Mouse (Mus musculus) Patski (cell line): ENCODE measurements around the gene Tmem120b. TPM values are rescaled to one million over a fixed set of nuclear protein-coding genes. Genes with fewer than 3 reads are reported as not detected.

Experiments
- ATAC-seq: fragments of 100-300 bp; one replicate; pipeline ENCODE4 v1.8.0; 2021
- CTCF ChIA-PET: fragments of 350-600 bp; sonication (Branson Sonifier 250); formaldehyde crosslinking; loops from one replicate; lab custom pipeline; 2022; ENCODE audit warnings: inconsistent platforms; lab: Charles Lee
- POLR2A ChIA-PET: fragments of 350-600 bp; sonication (Branson Sonifier 250); formaldehyde crosslinking; loops from one replicate; lab custom pipeline; 2022; ENCODE audit warnings: antibody characterized with exemption, inconsistent platforms; lab: Charles Lee
- DNase-seq: peaks from one replicate; pipeline ENCODE4 v3.0.0-alpha.2; 2011; ENCODE audit warnings: low read depth, low spot score
- H3K27me3 ChIP-seq: fragments of 371-371 bp; one replicate; pipeline ENCODE4 v1.5.1; 2021
- CTCF ChIP-seq: fragments of 100-300 bp; IDR thresholded peaks from one replicate; pipeline ENCODE4 v1.5.1; 2021
- in situ Hi-C: fragments of 300-500 bp; cut with MboI; formaldehyde crosslinking; loops from 3 replicates; pipeline ENCODE4 v1.11.1; 2018; ENCODE audit warnings: low pct_unique_long_range_greater_than_20kb, mixed read lengths
- polyA plus RNA-seq: library from polyadenylated mRNA; unstranded; gene quantifications from one replicate; pipeline ENCODE4 v1.2.3, GENCODE M21; 2021

Tmem120b gene
- polyA plus RNA-seq, 1 experiment from 2014 or later: 8.1 TPM

- in situ Hi-C loops: no loop called here
- DNase-seq (no peak), ATAC-seq (no peak)
- TF ChIP-seq CTCF: no peak
- ChIA-PET CTCF (no interaction called here), POLR2A (no interaction called here)
- H3K27me3 ChIP-seq: no peaks in the 10 kb centered on the region
These were observed 36.9 kb upstream of the Tmem120b start for GRCm38 (mm10) chr5:123031312-123031711.

DNA sequence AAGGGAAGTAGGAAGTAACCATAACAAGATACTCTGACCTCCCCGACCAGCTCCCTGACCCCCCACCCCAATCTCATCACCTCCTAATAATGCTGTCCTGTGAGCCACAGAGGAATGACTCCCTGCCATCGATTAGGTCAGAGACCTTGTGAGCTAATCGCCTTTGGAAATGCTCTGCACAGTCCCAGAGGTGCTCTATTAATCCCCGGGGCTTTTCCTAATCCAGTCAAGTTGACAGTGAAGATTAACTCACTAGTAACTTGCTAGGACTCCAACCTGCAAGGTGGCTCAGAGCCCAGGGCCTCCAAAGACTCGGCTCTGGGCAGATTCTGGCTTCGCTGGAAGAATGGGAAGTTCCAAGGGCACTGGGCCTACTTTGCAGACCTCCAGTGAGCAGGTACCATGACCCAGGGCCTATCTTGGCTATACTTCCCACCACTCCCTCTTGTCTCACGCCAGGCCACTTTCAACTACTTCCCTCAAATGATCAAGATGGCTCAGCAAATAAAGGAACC, 34.5 kb upstream of the Tmem120b start:
- ChIA-PET CTCF (no interaction called here), POLR2A (interaction anchor here (1.2 kb wide), 1 partner anchor 11 kb away, joined by 3 read pairs; no protein-coding TSS in a partner anchor)
- in situ Hi-C loops: no loop called here
- ATAC-seq (no peak), DNase-seq (no peak)
- TF ChIP-seq CTCF: no peak
- no peaks in the 10 kb centered on the region for H3K27me3 ChIP-seq

DNA sequence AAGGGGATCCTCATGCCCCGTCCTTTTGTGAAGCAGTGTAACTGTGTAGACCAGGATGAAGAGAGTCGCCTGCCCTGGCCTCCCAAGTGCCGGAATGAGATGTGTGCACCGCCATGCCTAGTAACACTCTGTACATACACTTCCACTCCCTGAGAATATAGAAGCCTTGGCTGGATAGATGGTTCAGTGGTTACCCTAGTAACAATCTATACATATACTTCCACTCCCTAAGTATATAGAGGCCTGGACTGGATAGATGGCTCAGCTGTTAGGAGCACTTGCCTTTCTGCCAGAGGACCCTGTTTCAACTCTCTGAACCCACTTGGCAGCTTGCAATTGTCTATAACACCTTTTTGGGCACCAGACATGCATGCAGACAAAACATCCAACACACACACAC, 33.1 kb upstream of the Tmem120b start:
- ATAC-seq: no peak
- no peaks in the 10 kb centered on the region for H3K27me3 ChIP-seq
- in situ Hi-C loops: no loop called here
- ChIA-PET POLR2A (no interaction called here), CTCF (interaction anchor here (1.0 kb wide), 1 partner anchor 189 kb away, joined by 3 read pairs; no protein-coding TSS in a partner anchor)
- no peak for TF ChIP-seq CTCF
- DNase-seq: no peak

GRCm38 (mm10) chr5:123035564-123035963, 32.7 kb upstream of the Tmem120b start:
- no peak for ATAC-seq
- no peaks in the 10 kb centered on the region for H3K27me3 ChIP-seq
- in situ Hi-C loops: no loop called here
- CTCF ChIA-PET: interaction anchor here (1.0 kb wide), 2 partner anchors 14 to 190 kb away, joined by 3 read pairs; no protein-coding TSS in a partner anchor
- no peak for DNase-seq
- POLR2A ChIA-PET: interaction anchor here (1.0 kb wide), 1 partner anchor 245 kb away, joined by 7 read pairs; no protein-coding TSS in a partner anchor
- TF ChIP-seq CTCF: no peak

- CTCF ChIA-PET: no interaction called here
- in situ Hi-C loops: no loop called here
- ATAC-seq: no peak
These were observed 30.1 kb upstream of the Tmem120b start for GRCm38 (mm10) chr5:123038115-123038514.

DNA sequence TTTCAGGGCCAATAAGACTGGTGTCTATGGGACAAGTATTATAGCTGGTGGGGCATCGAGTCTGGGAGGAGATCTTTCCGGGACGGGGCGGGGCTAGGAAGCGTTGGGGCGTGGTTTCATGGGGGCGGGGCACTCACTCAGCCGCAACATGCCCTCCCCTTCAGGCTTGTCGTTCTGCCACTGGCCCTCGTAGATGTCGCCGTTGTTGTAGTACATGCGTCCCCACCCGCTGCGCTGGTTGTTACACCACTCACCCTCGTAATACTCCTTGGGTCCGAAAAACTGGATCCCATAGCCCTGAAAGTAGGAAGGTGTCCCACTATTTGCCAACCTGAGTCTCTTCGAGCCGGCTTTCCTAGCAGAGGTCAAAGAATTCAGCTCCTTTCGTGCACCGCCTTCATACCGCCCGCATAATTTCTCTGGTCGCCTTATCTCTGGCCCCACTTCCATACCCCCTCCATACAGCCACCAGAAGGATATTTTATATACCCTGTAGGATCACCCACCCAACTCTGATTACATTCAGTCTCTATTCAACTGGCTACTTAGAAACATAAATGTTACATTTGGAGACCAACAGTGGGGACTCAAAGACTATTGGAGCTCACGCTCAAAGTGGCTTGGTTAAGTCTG, 29.0 kb upstream of the Tmem120b start:
- ATAC-seq (no peak), DNase-seq (no peak)
- no peaks in the 10 kb centered on the region for H3K27me3 ChIP-seq
- TF ChIP-seq CTCF: no peak
- ChIA-PET CTCF (interaction anchor here (1.4 to 1.5 kb wide), 2 partner anchors 11 to 14 kb away, joined by 4 read pairs; no protein-coding TSS in a partner anchor), POLR2A (interaction anchor here (1.8 kb wide), 1 partner anchor 23 kb away, joined by 5 read pairs; no protein-coding TSS in a partner anchor)
- in situ Hi-C loops: no loop called here

More at GRCm38 (mm10) chr5:123038115-123038514, 30.1 kb upstream of the Tmem120b start:
- DNase-seq: no peak
- no peaks in the 10 kb centered on the region for H3K27me3 ChIP-seq
- POLR2A ChIA-PET: no interaction called here
- no peak for TF ChIP-seq CTCF

GRCm38 (mm10) chr5:123040796-123041195, 27.4 kb upstream of the Tmem120b start:
- DNase-seq: no peak
- in situ Hi-C loops: no loop called here
- ATAC-seq: no peak
- ChIA-PET CTCF (interaction anchor here (1.4 kb wide), 1 partner anchor 15 kb away, joined by 4 read pairs; no protein-coding TSS in a partner anchor), POLR2A (no interaction called here)
- no peak for TF ChIP-seq CTCF
- H3K27me3 ChIP-seq: no peaks in the 10 kb centered on the region

- no peak for DNase-seq
- no peak for ATAC-seq
- in situ Hi-C loops: no loop called here
- TF ChIP-seq CTCF: peak; percentile 74
- ChIA-PET CTCF (interaction anchor here (0.8 to 4.7 kb wide), 7 partner anchors 12 to 148 kb away, joined by 3 to 32 read pairs (median 3); no protein-coding TSS in a partner anchor), POLR2A (no interaction called here)
- H3K27me3 ChIP-seq: no peaks in the 10 kb centered on the region
These were observed 24.4 kb upstream of the Tmem120b start for GRCm38 (mm10) chr5:123043856-123044255.

GRCm38 (mm10) chr5:123045561-123046295, 22.5 kb upstream of the Tmem120b start:
- ATAC-seq (peak; percentile 72), DNase-seq (no peak)
- ChIA-PET CTCF (interaction anchor here (1.2 to 4.7 kb wide), 10 partner anchors 10 to 120 kb away, joined by 3 to 32 read pairs (median 4); partner anchors contain the start of gene Orai1), POLR2A (interaction anchor here (0.9 kb wide), 1 partner anchor 13 kb away, joined by 3 read pairs; no protein-coding TSS in a partner anchor)
- TF ChIP-seq CTCF: peak; percentile 86
- no peaks in the 10 kb centered on the region for H3K27me3 ChIP-seq
- in situ Hi-C loops: loop anchor here (5.0 kb wide), 1 partner anchor 78 kb away; no protein-coding TSS in a partner anchor

DNA sequence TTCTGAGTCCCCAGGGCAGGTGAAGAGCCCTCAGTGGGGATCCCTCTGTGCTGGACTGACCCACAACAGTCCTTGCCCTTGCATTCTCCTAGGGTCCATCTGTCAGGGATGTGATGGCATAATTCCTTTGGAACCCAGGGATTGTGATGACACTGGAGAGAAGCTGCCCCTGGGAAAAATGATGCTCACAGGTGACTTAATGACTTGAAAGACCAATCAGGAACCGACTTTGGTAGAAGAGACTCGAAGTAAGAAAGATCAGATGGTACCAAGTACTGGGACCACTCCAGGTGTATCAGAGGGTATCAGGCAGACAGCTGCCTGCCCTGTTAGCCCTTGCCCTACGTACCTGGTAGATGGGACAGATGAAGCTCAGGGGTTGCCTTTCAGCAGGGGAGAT, 21.3 kb upstream of the Tmem120b start, which contains the start of gene Morn3:
TSS of gene Morn3 (minus strand) at position 101 of the 400 bp plus-strand sequence.
- TF ChIP-seq CTCF: no peak
- H3K27me3 ChIP-seq: no peaks in the 10 kb centered on the region
- ATAC-seq (no peak), DNase-seq (no peak)
- ChIA-PET POLR2A (interaction anchor here (1.0 kb wide), 1 partner anchor 72 kb away, joined by 3 read pairs; no protein-coding TSS in a partner anchor), CTCF (interaction anchor here (0.7 to 1.8 kb wide), 3 partner anchors 32 to 79 kb away, joined by 3 to 10 read pairs (median 4); partner anchors contain the start of gene Orai1)
- in situ Hi-C loops: loop anchor here (5.0 kb wide), 1 partner anchor 80 kb away; no protein-coding TSS in a partner anchor
